Mouse (Mus musculus) midbrain, embryonic 13.5 days (tissue): Measurements from ENCODE around the gene Snx14. TPM values are rescaled to one million over a fixed set of nuclear protein-coding genes. Genes with fewer than 3 reads are reported as not detected.

Source experiments
- ATAC-seq: fragments of 200-750 bp; cut with Nextera tagmentation; 2 replicates; pipeline ENCODE4 v1.8.0; 2017; ENCODE audit warnings: mild to moderate bottlenecking, moderate TSS enrichment, moderate library complexity
- H3K27ac ChIP-seq: fragments of 300-500 bp; sonication (generic); 2 replicates; pipeline ENCODE4 v1.5.1; 2015; ENCODE audit warnings: inconsistent platforms, mild to moderate bottlenecking, moderate library complexity
- H3K27me3 ChIP-seq: fragments of 300-500 bp; sonication (generic); 2 replicates; pipeline ENCODE4 v1.6.1; 2015; ENCODE audit warnings: mild to moderate bottlenecking, inconsistent platforms
- H3K36me3 ChIP-seq: fragments of 300-500 bp; sonication (generic); 2 replicates; pipeline ENCODE4 v1.6.1; 2015; ENCODE audit warnings: mild to moderate bottlenecking, inconsistent platforms
- H3K4me1 ChIP-seq: fragments of 300-500 bp; sonication (generic); replicated peaks from 2 replicates; pipeline ENCODE4 v1.6.1; 2015; ENCODE audit warnings: inconsistent platforms
- H3K4me2 ChIP-seq: fragments of 300-500 bp; sonication (generic); replicated peaks from 2 replicates; pipeline ENCODE4 v1.6.1; 2015; ENCODE audit warnings: moderate library complexity, mild to moderate bottlenecking, inconsistent platforms
- H3K4me3 ChIP-seq: fragments of 300-500 bp; sonication (generic); replicated peaks from 2 replicates; pipeline ENCODE4 v1.5.1; 2015; ENCODE audit warnings: mild to moderate bottlenecking, inconsistent platforms
- H3K9ac ChIP-seq: fragments of 300-500 bp; sonication (generic); replicated peaks from 2 replicates; pipeline ENCODE4 v1.6.1; 2015; ENCODE audit warnings: mild to moderate bottlenecking, inconsistent platforms
- H3K9me3 ChIP-seq: fragments of 300-500 bp; sonication (generic); 2 replicates; pipeline ENCODE4 v1.6.1; 2016; ENCODE audit warnings: mild to moderate bottlenecking, inconsistent platforms
- WGBS: fragments of 180-500 bp; shearing (Covaris S2); methylation state at CpG from one replicate; pipeline ENCODE4 v1.1.7; 2015; 5-methylcytosine and 5-hydroxymethylcytosine counted together
- polyA plus RNA-seq: library from polyadenylated mRNA; unstranded; fragments of >200 nt; fragmentation: Nextera tagmentation; extraction: Ambion mirVana; gene quantifications from 2 replicates; pipeline ENCODE4 v1.2.1, GENCODE M21; 2015

The Snx14 gene
- polyA plus RNA-seq, 1 experiment from 2014 or later = 26.5 TPM

GRCm38 (mm10) chr9:88437342-88438236 lies 1.2 kb downstream of the Snx14 start:
- Histone ChIP-seq H3K4me1 (peaks cover 27% of the 10 kb centered on the region), H3K4me3 (peak overlapping the region; percentile 75), H3K4me2 (peak overlapping the region; percentile 88), H3K36me3 (no peaks in the 10 kb centered on the region), H3K27me3 (no peaks in the 10 kb centered on the region), H3K9me3 (no peaks in the 10 kb centered on the region), H3K9ac (peak overlapping the region; percentile 81), H3K27ac (no peak overlapping the region; the same call in 1 of the 2 replicates)
- WGBS = 59% methylated on average over 10 of the region's 10 CpGs
- ATAC-seq = no peak

GRCm38 (mm10) chr9:88424356-88424755 lies 14.4 kb downstream of the Snx14 start:
- Histone ChIP-seq H3K9me3 (no peaks in the 10 kb centered on the region), H3K4me2 (no peak overlapping the region), H3K4me1 (no peaks in the 10 kb centered on the region), H3K27me3 (no peaks in the 10 kb centered on the region), H3K9ac (no peak overlapping the region), H3K27ac (no peak overlapping the region), H3K36me3 (peaks cover 22% of the 10 kb centered on the region), H3K4me3 (no peak overlapping the region)
- WGBS = 93% methylated on average over 2 of the region's 2 CpGs
- no peak for ATAC-seq

- H3K27ac ChIP-seq = no peak overlapping the region
- no peak overlapping the region for H3K9ac ChIP-seq
- no peaks in the 10 kb centered on the region for H3K9me3 ChIP-seq
- WGBS = 97% methylated on average over 4 of the region's 4 CpGs
- H3K36me3 ChIP-seq = peaks cover 16% of the 10 kb centered on the region
- no peak for ATAC-seq
- H3K4me2 ChIP-seq = no peak overlapping the region
- no peak overlapping the region for H3K4me3 ChIP-seq
- H3K4me1 ChIP-seq = no peaks in the 10 kb centered on the region
- no peaks in the 10 kb centered on the region for H3K27me3 ChIP-seq
These were observed 16.3 kb downstream of the Snx14 start for GRCm38 (mm10) chr9:88422428-88422827.

GRCm38 (mm10) chr9:88416752-88417151 lies 22.0 kb downstream of the Snx14 start:
- Histone ChIP-seq H3K4me1 (no peaks in the 10 kb centered on the region), H3K4me3 (no peak overlapping the region), H3K9me3 (no peaks in the 10 kb centered on the region), H3K27ac (no peak overlapping the region), H3K9ac (no peak overlapping the region), H3K36me3 (peaks cover 13% of the 10 kb centered on the region; the same call in 1 of the 2 replicates), H3K4me2 (no peak overlapping the region), H3K27me3 (no peaks in the 10 kb centered on the region)
- no peak for ATAC-seq
- 78% methylated on average over 1 of the region's 1 CpGs for WGBS

- no peak for ATAC-seq
- no peak overlapping the region for H3K4me2 ChIP-seq
- peaks cover 29% of the 10 kb centered on the region for H3K36me3 ChIP-seq
- H3K27ac ChIP-seq = no peak overlapping the region
- H3K4me3 ChIP-seq = no peak overlapping the region
- no peaks in the 10 kb centered on the region for H3K27me3 ChIP-seq
- H3K9me3 ChIP-seq = no peaks in the 10 kb centered on the region
- no peak overlapping the region for H3K9ac ChIP-seq
- H3K4me1 ChIP-seq = no peaks in the 10 kb centered on the region
- 89% methylated on average over 2 of the region's 2 CpGs for WGBS
These were observed 28.8 kb downstream of the Snx14 start for GRCm38 (mm10) chr9:88409978-88410377.

- 94% methylated on average over 6 of the region's 6 CpGs for WGBS
- Histone ChIP-seq H3K27me3 (no peaks in the 10 kb centered on the region), H3K27ac (no peak overlapping the region), H3K9ac (no peak overlapping the region), H3K9me3 (no peaks in the 10 kb centered on the region), H3K4me2 (no peak overlapping the region), H3K36me3 (peaks cover 32% of the 10 kb centered on the region), H3K4me1 (no peaks in the 10 kb centered on the region), H3K4me3 (no peak overlapping the region)
- ATAC-seq = no peak
These were observed 34.2 kb downstream of the Snx14 start for GRCm38 (mm10) chr9:88404515-88404914.

- 82% methylated on average over 10 of the region's 10 CpGs for WGBS
These were observed 34.7 kb downstream of the Snx14 start for GRCm38 (mm10) chr9:88404088-88404487.

GRCm38 (mm10) chr9:88398461-88398860 lies 40.3 kb downstream of the Snx14 start:
- no peaks in the 10 kb centered on the region for H3K27me3 ChIP-seq
- H3K4me1 ChIP-seq = no peaks in the 10 kb centered on the region
- no peaks in the 10 kb centered on the region for H3K9me3 ChIP-seq
- H3K36me3 ChIP-seq = peaks cover 35% of the 10 kb centered on the region
- no peak overlapping the region for H3K4me2 ChIP-seq
- ATAC-seq = no peak
- H3K9ac ChIP-seq = no peak overlapping the region
- H3K27ac ChIP-seq = no peak overlapping the region
- WGBS = 84% methylated on average over 1 of the region's 1 CpGs
- no peak overlapping the region for H3K4me3 ChIP-seq

More at GRCm38 (mm10) chr9:88404088-88404487, 34.7 kb downstream of the Snx14 start:
- no peaks in the 10 kb centered on the region for H3K4me1 ChIP-seq
- H3K4me3 ChIP-seq = no peak overlapping the region
- no peak overlapping the region for H3K27ac ChIP-seq
- H3K27me3 ChIP-seq = no peaks in the 10 kb centered on the region
- H3K9ac ChIP-seq = no peak overlapping the region
- no peak for ATAC-seq
- no peak overlapping the region for H3K4me2 ChIP-seq
- H3K9me3 ChIP-seq = no peaks in the 10 kb centered on the region
- H3K36me3 ChIP-seq = peaks cover 28% of the 10 kb centered on the region

GRCm38 (mm10) chr9:88394852-88395251 lies 43.9 kb downstream of the Snx14 start:
- H3K4me2 ChIP-seq = no peak overlapping the region
- H3K27ac ChIP-seq = no peak overlapping the region
- no peaks in the 10 kb centered on the region for H3K9me3 ChIP-seq
- no peak overlapping the region for H3K4me3 ChIP-seq
- 86% methylated on average over 8 of the region's 8 CpGs for WGBS
- H3K9ac ChIP-seq = no peak overlapping the region
- no peak for ATAC-seq
- no peaks in the 10 kb centered on the region for H3K4me1 ChIP-seq
- H3K36me3 ChIP-seq = peaks cover 43% of the 10 kb centered on the region
- no peaks in the 10 kb centered on the region for H3K27me3 ChIP-seq

- WGBS = 45% methylated on average over 5 of the region's 5 CpGs
- no peak overlapping the region for H3K27ac ChIP-seq
- H3K27me3 ChIP-seq = no peaks in the 10 kb centered on the region
- H3K36me3 ChIP-seq = peaks cover 42% of the 10 kb centered on the region
- no peak overlapping the region for H3K4me3 ChIP-seq
- no peak overlapping the region for H3K9ac ChIP-seq
- no peak overlapping the region for H3K4me2 ChIP-seq
- no peaks in the 10 kb centered on the region for H3K4me1 ChIP-seq
- no peaks in the 10 kb centered on the region for H3K9me3 ChIP-seq
- no peak for ATAC-seq
These were observed 49.9 kb downstream of the Snx14 start for GRCm38 (mm10) chr9:88388826-88389225.

- Histone ChIP-seq H3K9me3 (no peaks in the 10 kb centered on the region), H3K4me1 (no peaks in the 10 kb centered on the region), H3K4me2 (no peak overlapping the region), H3K9ac (no peak overlapping the region), H3K27me3 (no peaks in the 10 kb centered on the region), H3K36me3 (peaks cover 50% of the 10 kb centered on the region), H3K4me3 (no peak overlapping the region), H3K27ac (no peak overlapping the region)
- 81% methylated on average over 1 of the region's 1 CpGs for WGBS
- no peak for ATAC-seq
These were observed 58.2 kb downstream of the Snx14 start for GRCm38 (mm10) chr9:88380542-88380941.

- Histone ChIP-seq H3K27me3 (no peaks in the 10 kb centered on the region), H3K36me3 (peaks cover 47% of the 10 kb centered on the region)
- no peak for ATAC-seq
These were observed 58.7 kb downstream of the Snx14 start for GRCm38 (mm10) chr9:88380076-88380475.

More at GRCm38 (mm10) chr9:88380076-88380475, 58.7 kb downstream of the Snx14 start:
- no peak overlapping the region for H3K27ac ChIP-seq
- H3K4me2 ChIP-seq = no peak overlapping the region
- H3K9ac ChIP-seq = no peak overlapping the region
- H3K4me3 ChIP-seq = no peak overlapping the region
- H3K4me1 ChIP-seq = no peaks in the 10 kb centered on the region
- WGBS = 80% methylated on average over 7 of the region's 7 CpGs
- no peaks in the 10 kb centered on the region for H3K9me3 ChIP-seq
